Mouse (Mus musculus) kidney, embryonic 15.5 days (tissue): ENCODE measurements at regions not wholly inside any gene's neighbourhood (a gene's known extent, or its start where the extent isn't known, plus 50 kb on each side); places are given as distances from the start of the nearest gene placed in this dataset.
"Not testable (repeated sequence)": the region's sequence is repeated elsewhere in the genome, so short reads cannot be mapped to it uniquely, and the experiment has no call there.

ENCODE experiments used
- ATAC-seq: fragments of 200-750 bp; cut with Nextera tagmentation; replicated peaks from 2 replicates; pipeline ENCODE4 v1.8.0; 2017; ENCODE audit warnings: moderate TSS enrichment; ENCODE audit not compliant: low FRiP score
- H3K27ac ChIP-seq: fragments of 300-500 bp; sonication (generic); 2 replicates; pipeline ENCODE4 v1.5.1; 2015; ENCODE audit warnings: mild to moderate bottlenecking, inconsistent platforms
- H3K27me3 ChIP-seq: fragments of 300-500 bp; sonication (generic); 2 replicates; pipeline ENCODE4 v1.6.1; 2015; ENCODE audit warnings: inconsistent platforms
- H3K36me3 ChIP-seq: fragments of 300-500 bp; sonication (generic); 2 replicates; pipeline ENCODE4 v1.6.1; 2015; ENCODE audit warnings: inconsistent platforms
- H3K4me1 ChIP-seq: fragments of 300-500 bp; sonication (generic); 2 replicates; pipeline ENCODE4 v1.6.1; 2015; ENCODE audit warnings: inconsistent platforms
- H3K4me2 ChIP-seq: fragments of 300-500 bp; sonication (generic); 2 replicates; pipeline ENCODE4 v1.6.1; 2015; ENCODE audit warnings: moderate library complexity, mild to moderate bottlenecking, inconsistent platforms
- H3K4me3 ChIP-seq: fragments of 300-500 bp; sonication (generic); replicated peaks from 2 replicates; pipeline ENCODE4 v1.5.1; 2015; ENCODE audit warnings: mild to moderate bottlenecking, inconsistent platforms
- H3K9ac ChIP-seq: fragments of 300-500 bp; sonication (generic); 2 replicates; pipeline ENCODE4 v1.6.1; 2015; ENCODE audit warnings: mild to moderate bottlenecking, inconsistent platforms
- H3K9me3 ChIP-seq: fragments of 300-500 bp; sonication (generic); replicated peaks from 2 replicates; pipeline ENCODE4 v1.6.1; 2016; ENCODE audit warnings: inconsistent platforms
- WGBS: fragments of 180-500 bp; shearing (Covaris S2); methylation state at CpG from one replicate; pipeline ENCODE4 v1.1.7; 2015; ENCODE audit warnings: mixed read lengths; 5-methylcytosine and 5-hydroxymethylcytosine counted together

DNA sequence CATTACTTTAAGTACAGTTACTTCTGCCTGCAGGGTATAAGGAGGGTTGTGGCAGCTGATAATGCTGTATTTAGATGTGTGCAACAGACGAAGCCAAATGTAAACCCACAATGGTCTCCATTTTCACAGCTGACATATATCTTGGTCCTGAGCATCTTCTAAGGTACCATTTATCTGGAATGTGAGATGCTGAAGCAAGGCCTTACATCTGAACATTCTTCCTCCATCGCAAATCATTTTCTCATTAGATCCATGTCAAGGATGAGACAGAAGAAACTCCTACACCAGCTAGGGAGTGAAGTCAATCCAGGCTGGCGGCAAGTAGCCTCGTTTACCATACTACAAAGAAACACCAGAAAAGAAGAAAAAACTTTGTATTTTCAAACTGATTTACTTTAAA, 228.4 kb upstream of the Hand2 start:
- Histone ChIP-seq H3K4me2 (no peak overlapping the region), H3K4me1 (no peaks in the 10 kb centered on the region), H3K27me3 (no peaks in the 10 kb centered on the region), H3K27ac (no peak overlapping the region), H3K4me3 (no peak overlapping the region), H3K9me3 (no peaks in the 10 kb centered on the region), H3K9ac (no peak overlapping the region), H3K36me3 (no peaks in the 10 kb centered on the region)
- ATAC-seq, result peak; percentile 85
- WGBS, result 56% methylated on average over 4 of the region's 4 CpGs

DNA sequence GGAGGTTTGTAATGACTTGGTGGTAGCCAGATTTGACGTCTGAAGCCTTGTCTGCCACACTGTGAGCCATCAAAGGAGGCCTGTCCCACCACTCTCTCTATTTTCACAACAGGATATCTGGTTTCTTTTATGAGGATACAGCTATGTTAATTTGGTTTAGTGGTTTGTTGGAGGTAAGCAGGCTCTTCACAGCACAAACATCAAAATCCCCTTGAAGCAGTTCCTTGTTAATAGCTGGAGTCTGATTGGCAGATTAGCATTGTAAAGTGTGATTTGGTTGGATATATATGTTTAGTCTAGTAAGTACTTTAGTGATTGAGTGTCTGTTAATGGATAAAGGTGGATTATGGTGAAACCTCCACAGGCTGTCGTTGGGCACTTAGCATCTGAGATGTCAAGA, 225.6 kb upstream of the Hand2 start:
- Histone ChIP-seq H3K27me3 (no peaks in the 10 kb centered on the region), H3K9me3 (no peaks in the 10 kb centered on the region), H3K4me3 (no peak overlapping the region), H3K27ac (no peak overlapping the region), H3K4me2 (no peak overlapping the region), H3K9ac (no peak overlapping the region), H3K4me1 (no peaks in the 10 kb centered on the region), H3K36me3 (no peaks in the 10 kb centered on the region)
- WGBS, result 22% methylated on average over 2 of the region's 2 CpGs
- no peak for ATAC-seq

DNA sequence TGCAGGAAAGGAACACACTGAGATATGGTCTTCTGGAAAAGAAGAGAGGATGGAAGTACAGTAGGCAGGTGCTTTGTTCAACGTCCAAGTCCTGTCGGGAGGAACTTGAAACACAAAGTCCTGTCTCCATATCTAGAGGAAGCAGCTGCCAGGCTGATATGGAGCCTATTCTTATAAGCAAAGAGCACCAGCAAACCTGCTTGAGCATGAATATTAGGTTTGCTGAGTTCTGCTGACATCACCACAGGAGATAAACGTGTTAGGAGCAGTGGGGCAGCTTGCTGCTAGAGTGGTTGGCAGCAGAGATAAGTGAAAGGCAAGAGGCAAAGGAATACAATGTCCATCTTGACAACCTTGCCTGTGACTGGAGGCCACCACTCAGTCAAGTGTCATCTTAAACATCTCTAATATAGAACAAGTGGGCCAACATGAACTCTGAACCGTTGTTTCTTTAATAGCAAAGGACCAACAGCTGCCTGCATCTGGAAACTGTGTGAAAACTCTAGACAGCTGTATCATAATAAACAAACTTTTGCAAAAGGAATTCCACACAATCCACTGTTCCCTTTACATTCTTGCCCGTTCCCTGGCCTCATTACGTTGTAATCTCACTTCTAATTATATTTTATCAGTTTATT, 209.9 kb upstream of the Hand2 start:
- ATAC-seq, H3K4me1 ChIP-seq, H3K27me3 ChIP-seq, H3K9me3 ChIP-seq, H3K4me2 ChIP-seq, H3K36me3 ChIP-seq, H3K9ac ChIP-seq, H3K4me3 ChIP-seq, H3K27ac ChIP-seq: not testable (repeated sequence)
- WGBS, result 56% methylated on average over 2 of the region's 6 CpGs

DNA sequence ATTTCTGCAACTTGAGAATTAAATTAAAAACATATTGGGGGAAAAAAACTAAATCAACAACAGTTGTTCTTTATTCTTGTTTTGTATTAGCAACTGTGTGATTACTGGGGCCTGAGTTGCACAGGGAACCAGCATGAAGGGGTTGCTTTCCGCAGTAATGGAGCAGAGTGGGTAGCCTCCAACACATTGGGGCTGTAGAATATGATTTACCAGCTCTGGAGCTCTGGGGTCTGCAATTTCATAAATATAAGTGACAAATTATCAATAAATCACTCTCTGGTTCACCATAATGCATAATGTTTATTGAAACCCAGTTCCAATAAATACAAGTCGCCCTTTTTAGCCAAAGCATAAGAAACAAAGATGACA, 209.4 kb upstream of the Hand2 start:
- no peak overlapping the region for H3K4me3 ChIP-seq
- no peak for ATAC-seq
- 54% methylated on average over 2 of the region's 2 CpGs for WGBS

DNA sequence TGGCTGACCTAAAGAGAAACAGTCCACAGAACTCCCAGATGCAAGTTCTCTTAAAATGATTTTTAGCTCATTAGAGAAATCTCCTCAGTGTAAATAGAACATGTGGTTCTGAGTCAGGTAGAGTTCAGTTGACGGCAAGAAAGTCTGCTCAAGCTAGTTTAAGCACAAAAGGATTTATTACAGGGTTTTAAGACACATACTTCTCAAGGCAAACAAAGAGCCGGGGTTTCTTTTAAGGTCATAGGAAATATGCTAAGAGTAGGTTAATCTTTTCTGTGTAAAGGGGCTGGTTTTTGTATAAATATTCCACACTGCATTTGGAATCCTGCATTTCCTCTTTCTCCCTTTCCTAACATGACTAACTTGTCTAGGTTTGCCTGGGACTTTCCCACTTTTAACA, 206.9 kb upstream of the Hand2 start:
- Histone ChIP-seq H3K9me3 (no peaks in the 10 kb centered on the region), H3K4me1 (no peaks in the 10 kb centered on the region), H3K4me2 (no peak overlapping the region), H3K4me3 (no peak overlapping the region), H3K9ac (no peak overlapping the region), H3K27ac (0 out of 2 replicates have a peak overlapping the region, but pooled peaks have one; percentile 13), H3K27me3 (no peaks in the 10 kb centered on the region), H3K36me3 (no peaks in the 10 kb centered on the region)
- 26% methylated on average over 2 of the region's 2 CpGs for WGBS
- ATAC-seq, result 0 out of 2 replicates have a peak, but pooled peaks have one; percentile 2

More for the DNA sequence above, 209.4 kb upstream of the Hand2 start:
- H3K4me1 ChIP-seq, result no peaks in the 10 kb centered on the region
- H3K4me2 ChIP-seq, result no peak overlapping the region
- no peaks in the 10 kb centered on the region for H3K9me3 ChIP-seq
- no peak overlapping the region for H3K27ac ChIP-seq
- H3K36me3 ChIP-seq, result no peaks in the 10 kb centered on the region
- H3K9ac ChIP-seq, result no peak overlapping the region
- no peaks in the 10 kb centered on the region for H3K27me3 ChIP-seq

DNA sequence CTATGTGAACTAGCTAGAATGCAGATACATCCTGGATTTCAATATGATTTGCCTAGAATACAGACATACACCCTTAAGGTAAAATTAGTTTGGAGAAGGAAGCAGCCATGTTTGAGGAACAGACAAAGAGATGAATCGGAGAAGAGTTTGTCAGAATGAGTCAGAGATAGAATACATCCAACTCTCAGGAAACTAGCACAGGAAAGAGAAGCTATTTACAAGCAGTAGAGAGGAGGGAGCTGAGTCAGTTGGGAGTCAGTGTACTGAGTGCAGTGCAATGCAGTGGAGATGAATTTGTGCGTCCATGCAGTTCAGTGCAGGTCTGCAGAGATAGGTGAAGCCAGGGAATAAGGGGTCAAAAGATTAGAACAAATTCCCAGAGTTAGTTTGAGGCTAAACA, 205.5 kb upstream of the Hand2 start:
- 91% methylated on average over 2 of the region's 2 CpGs for WGBS
- no peak for ATAC-seq
- Histone ChIP-seq H3K4me1 (no peaks in the 10 kb centered on the region), H3K9ac (no peak overlapping the region), H3K9me3 (no peaks in the 10 kb centered on the region), H3K4me2 (no peak overlapping the region), H3K36me3 (no peaks in the 10 kb centered on the region), H3K27ac (no peak overlapping the region), H3K27me3 (no peaks in the 10 kb centered on the region), H3K4me3 (no peak overlapping the region)

DNA sequence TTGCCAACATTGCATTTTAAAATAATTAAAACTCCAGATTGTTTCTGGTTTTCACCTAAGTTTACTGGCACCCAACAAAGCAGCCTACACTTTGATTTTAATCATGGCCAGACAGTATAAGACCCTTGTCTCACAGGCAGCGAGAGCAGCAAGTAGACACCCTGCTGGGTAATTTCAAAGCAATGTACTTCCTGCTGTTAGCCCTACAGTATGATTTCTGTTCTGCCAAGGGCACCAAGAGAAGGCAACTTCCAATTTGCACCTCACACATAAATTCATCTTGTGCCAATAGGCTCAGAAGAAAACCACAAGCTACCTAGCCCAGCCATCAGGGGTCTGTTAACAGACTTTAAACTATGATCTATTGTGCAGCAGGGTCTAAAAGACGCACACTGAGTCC, 186.7 kb upstream of the Hand2 start:
- no peak overlapping the region for H3K4me2 ChIP-seq
- 55% methylated on average over 2 of the region's 2 CpGs for WGBS
- H3K4me1 ChIP-seq, result no peaks in the 10 kb centered on the region
- H3K9me3 ChIP-seq, result no peaks in the 10 kb centered on the region
- no peak overlapping the region for H3K4me3 ChIP-seq
- H3K9ac ChIP-seq, result no peak overlapping the region
- H3K27me3 ChIP-seq, result 0 out of 2 replicates have a peak, but pooled peaks cover 3% of the 10 kb centered on the region
- H3K36me3 ChIP-seq, result no peaks in the 10 kb centered on the region
- H3K27ac ChIP-seq, result no peak overlapping the region
- ATAC-seq, result no peak

DNA sequence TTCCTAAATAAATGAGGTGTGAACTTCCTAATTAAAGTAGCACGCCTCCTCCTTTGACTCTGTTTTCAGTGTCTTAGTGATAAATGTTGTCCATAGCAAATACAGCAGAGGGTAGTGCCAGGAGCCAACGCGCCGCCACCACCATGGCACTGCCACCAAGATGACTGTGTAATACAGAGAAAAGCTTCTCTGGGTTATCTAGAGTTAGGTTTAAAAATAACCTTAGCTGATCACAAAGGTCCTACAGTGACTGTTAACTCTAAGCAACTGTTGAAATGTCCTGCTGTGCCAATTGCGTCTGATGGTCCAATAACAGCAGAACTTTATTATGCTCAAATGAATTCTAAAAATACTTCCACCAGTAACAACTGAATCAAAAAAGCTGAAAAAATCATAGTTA, 186.1 kb upstream of the Hand2 start:
- 0 out of 2 replicates have a peak, but pooled peaks cover 3% of the 10 kb centered on the region for H3K27me3 ChIP-seq
- H3K9me3 ChIP-seq, result no peaks in the 10 kb centered on the region
- H3K9ac ChIP-seq, result no peak overlapping the region
- ATAC-seq, result no peak
- WGBS, result 71% methylated on average over 5 of the region's 5 CpGs
- H3K36me3 ChIP-seq, result no peaks in the 10 kb centered on the region
- no peaks in the 10 kb centered on the region for H3K4me1 ChIP-seq
- no peak overlapping the region for H3K27ac ChIP-seq
- no peak overlapping the region for H3K4me3 ChIP-seq
- H3K4me2 ChIP-seq, result no peak overlapping the region

DNA sequence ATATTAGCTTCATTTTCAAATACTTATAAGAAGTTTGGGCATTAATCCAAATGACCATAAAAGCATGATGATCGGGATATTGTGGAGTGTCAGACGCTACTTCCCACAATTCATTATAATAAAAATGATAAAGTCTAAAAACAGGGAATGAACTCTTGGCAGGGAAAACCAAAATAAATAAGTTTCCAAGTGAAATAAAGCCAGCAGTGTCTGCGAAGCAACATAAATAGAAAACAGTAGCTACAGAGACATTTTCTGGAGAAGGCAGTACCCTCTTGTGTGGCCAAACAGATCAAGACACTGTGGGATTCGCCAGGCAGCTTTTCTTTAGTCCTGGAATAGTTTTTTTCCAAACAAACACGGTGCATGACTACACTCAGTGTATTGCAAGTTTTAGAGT, 172.7 kb upstream of the Hand2 start:
- no peak overlapping the region for H3K27ac ChIP-seq
- 43% methylated on average over 5 of the region's 5 CpGs for WGBS
- H3K36me3 ChIP-seq, result no peaks in the 10 kb centered on the region
- no peaks in the 10 kb centered on the region for H3K27me3 ChIP-seq
- no peak overlapping the region for H3K4me3 ChIP-seq
- peaks cover 4% of the 10 kb centered on the region; the same call in 1 of the 2 replicates for H3K4me1 ChIP-seq
- no peak overlapping the region for H3K4me2 ChIP-seq
- H3K9me3 ChIP-seq, result no peaks in the 10 kb centered on the region
- H3K9ac ChIP-seq, result no peak overlapping the region
- no peak for ATAC-seq

DNA sequence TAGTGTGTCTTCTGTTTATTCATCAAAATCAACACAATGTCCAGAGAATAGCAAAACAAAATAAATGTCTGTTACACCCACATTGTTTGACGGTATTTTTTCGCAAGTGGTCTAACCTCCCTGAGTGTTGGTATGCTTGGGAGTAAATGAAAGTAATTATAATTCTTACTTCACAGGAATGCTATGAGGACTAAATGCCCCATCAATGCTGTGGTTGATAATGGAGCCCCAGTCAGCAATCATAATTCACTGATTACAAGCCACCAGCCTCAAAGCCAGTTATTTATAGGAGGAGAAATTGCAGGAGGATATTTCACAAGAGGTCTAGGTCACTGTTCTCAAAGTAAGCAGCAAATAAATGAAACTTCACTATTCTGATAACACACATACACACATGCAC, 129.6 kb upstream of the Hand2 start:
- no peaks in the 10 kb centered on the region for H3K9me3 ChIP-seq
- no peak overlapping the region for H3K4me2 ChIP-seq
- H3K27ac ChIP-seq, result no peak overlapping the region
- H3K9ac ChIP-seq, result no peak overlapping the region
- no peak overlapping the region for H3K4me3 ChIP-seq
- no peak for ATAC-seq
- WGBS, result 63% methylated on average over 2 of the region's 2 CpGs
- no peaks in the 10 kb centered on the region for H3K27me3 ChIP-seq
- H3K36me3 ChIP-seq, result no peaks in the 10 kb centered on the region
- H3K4me1 ChIP-seq, result no peaks in the 10 kb centered on the region

DNA sequence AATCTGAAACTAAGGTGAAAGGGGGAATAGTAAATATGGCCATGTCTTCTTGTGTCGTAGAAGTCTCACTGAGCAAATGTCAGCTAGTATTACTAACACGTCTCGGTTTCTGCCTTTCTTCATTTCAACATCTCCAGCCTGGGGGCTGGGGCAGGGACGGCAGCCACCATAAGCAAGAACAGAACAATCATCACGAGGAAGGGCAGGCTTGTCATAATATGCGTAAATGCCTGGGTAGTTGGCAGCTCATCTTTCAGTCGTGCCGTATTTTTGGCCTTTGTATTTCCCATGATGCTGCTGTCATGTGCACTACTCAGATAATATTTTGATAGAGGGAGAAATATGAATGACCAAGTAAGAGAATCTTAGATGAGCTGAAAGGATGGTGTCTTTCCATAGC, 120.5 kb upstream of the Hand2 start:
- WGBS, result 79% methylated on average over 8 of the region's 8 CpGs
- no peak for ATAC-seq

DNA sequence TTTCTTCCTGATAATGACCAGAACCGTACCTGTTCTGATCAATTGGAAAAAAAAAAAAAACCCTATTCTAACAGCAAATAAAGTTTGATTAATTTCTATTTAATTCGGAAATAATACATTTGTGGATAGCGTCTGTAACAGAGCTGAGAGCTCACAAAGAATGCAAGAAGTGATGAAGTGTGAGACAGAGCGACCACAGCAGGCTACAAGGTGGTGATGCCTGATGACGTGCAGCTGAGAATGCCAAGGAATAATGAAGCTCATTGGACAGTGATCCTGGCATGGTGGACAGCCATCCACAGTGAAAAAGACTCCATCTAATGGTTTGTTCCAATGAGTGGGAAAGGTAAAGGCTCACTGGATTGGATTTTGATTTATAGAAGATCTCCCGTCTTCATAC, 111.2 kb upstream of the Hand2 start:
- H3K27ac ChIP-seq, result no peak overlapping the region
- WGBS, result 84% methylated on average over 6 of the region's 6 CpGs
- no peak overlapping the region for H3K9ac ChIP-seq
- no peak for ATAC-seq
- H3K4me1 ChIP-seq, result peaks cover 6% of the 10 kb centered on the region; the same call in 1 of the 2 replicates
- no peak overlapping the region for H3K4me2 ChIP-seq
- H3K4me3 ChIP-seq, result no peak overlapping the region
- no peaks in the 10 kb centered on the region for H3K9me3 ChIP-seq
- no peaks in the 10 kb centered on the region for H3K27me3 ChIP-seq
- no peaks in the 10 kb centered on the region for H3K36me3 ChIP-seq

More for the DNA sequence above, 120.5 kb upstream of the Hand2 start:
- H3K4me2 ChIP-seq, result no peak overlapping the region
- H3K9ac ChIP-seq, result no peak overlapping the region
- H3K9me3 ChIP-seq, result no peaks in the 10 kb centered on the region
- no peak overlapping the region for H3K27ac ChIP-seq
- H3K36me3 ChIP-seq, result no peaks in the 10 kb centered on the region
- no peak overlapping the region for H3K4me3 ChIP-seq
- H3K27me3 ChIP-seq, result no peaks in the 10 kb centered on the region
- no peaks in the 10 kb centered on the region for H3K4me1 ChIP-seq

DNA sequence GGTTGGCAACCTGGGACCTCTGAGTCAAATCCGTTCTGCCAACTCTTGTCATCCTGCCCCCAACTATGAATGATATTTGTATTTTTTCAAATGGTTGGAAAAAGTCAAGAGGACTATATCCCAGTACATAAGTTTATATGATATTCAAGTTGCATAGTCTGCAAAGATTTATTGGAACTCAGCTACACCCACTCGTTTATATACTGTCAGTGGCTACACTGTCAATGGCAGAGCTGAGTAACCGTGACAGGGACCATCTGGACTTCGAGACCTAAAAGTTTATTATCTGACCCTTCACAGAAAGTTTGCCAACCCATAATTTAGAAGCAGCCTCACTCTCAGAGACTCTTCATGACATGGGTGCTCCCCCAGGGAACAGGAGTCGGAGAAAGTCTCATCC, 107.7 kb upstream of the Hand2 start:
- Histone ChIP-seq H3K9me3 (no peaks in the 10 kb centered on the region), H3K4me3 (no peak overlapping the region), H3K9ac (no peak overlapping the region), H3K4me2 (no peak overlapping the region), H3K27me3 (no peaks in the 10 kb centered on the region), H3K27ac (no peak overlapping the region), H3K36me3 (no peaks in the 10 kb centered on the region), H3K4me1 (peaks cover 6% of the 10 kb centered on the region; the same call in 1 of the 2 replicates)
- WGBS, result 34% methylated on average over 5 of the region's 5 CpGs
- no peak for ATAC-seq
